Comparison of ENCODE assay signal across 8 mouse cellular contexts in the genomic region with DNA sequence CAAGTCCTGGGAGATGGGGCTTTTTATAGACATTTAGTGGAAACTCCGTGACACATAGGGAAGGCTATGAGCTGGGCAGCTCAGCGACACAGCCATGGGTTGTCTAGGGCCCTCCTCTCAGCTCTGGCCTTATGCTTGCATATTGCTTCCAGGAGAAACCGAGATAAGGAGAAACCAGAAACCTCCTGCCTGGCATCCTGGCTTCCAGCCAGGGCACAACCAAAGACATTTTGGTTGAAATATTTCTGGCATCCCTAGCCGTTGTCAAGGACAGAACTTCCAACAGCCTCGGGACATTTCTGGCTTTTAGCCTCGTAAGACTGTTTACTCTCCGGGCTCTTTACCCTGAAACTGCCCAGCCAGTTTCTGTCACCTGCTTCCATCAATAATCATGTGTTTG.
A peak's percentile ranks its signal among the peaks of the same experiment; 100 is the strongest.
DNase-seq lines count a peak whose midpoint lies in the region; ATAC-seq lines count a peak whose summit lies in the region.

No protein-coding gene starts in this region.

- no peak overlapping the region for H3K4me2 ChIP-seq in heart, embryonic 13.5 days

- no peak overlapping the region for H3K4me3 ChIP-seq in heart, embryonic 13.5 days

- DNase-seq in adipocyte (ENCODE audit: low spot score): peak; percentile 6
- peak; percentile 15 for DNase-seq in brain, adult 2 months (ENCODE audit: low read depth, low spot score)
- DNase-seq in lung, adult 18-20 months: peak; percentile 73 to 82
- no peak for DNase-seq in retina, embryonic 14.5 days (ENCODE audit: low spot score)
- no peak for DNase-seq in left cerebral cortex, adult 11 months (ENCODE audit: low spot score)
- DNase-seq in thymus, postnatal 36 days: no peak

- no peak for ATAC-seq in heart, embryonic 13.5 days (ENCODE audit: extremely low read depth, insufficient number of reproducible peaks, low FRiP score, low TSS enrichment)
- no peak for ATAC-seq in erythroblast, adult 5-6 weeks (replicated peaks; ENCODE audit: low FRiP score, poor library complexity, severe bottlenecking)

- peaks cover 68% of the 10 kb centered on the region for H3K4me1 ChIP-seq in heart, embryonic 13.5 days

- no peak overlapping the region for H3K9ac ChIP-seq in heart, embryonic 13.5 days

- H3K27me3 ChIP-seq in heart, embryonic 13.5 days (replicated peaks): no peaks in the 10 kb centered on the region

- no peaks in the 10 kb centered on the region for H3K36me3 ChIP-seq in heart, embryonic 13.5 days

- H3K9me3 ChIP-seq in heart, embryonic 13.5 days: no peaks in the 10 kb centered on the region

- H3K27ac ChIP-seq in heart, embryonic 13.5 days (replicated peaks): peak overlapping the region; percentile 83

- WGBS in heart, embryonic 13.5 days: 18% methylated on average over 7 of the region's 7 CpGs

Comparison
In these comparisons a context has a peak if more than half of its experiments do, and no peak if none do; other contexts are left out.
1. DNase-seq: peak in adipocyte (single experiment), brain, adult 2 months (single experiment) and lung, adult 18-20 months (2 of 2); none in retina, embryonic 14.5 days (single experiment), left cerebral cortex, adult 11 months (single experiment) and thymus, postnatal 36 days (0 of 2).